Mouse (Mus musculus): ENCODE measurements at regions not wholly inside any gene's neighbourhood (a gene's known extent, or its start where the extent isn't known, plus 50 kb on each side); places are given as distances from the start of the nearest gene placed in this dataset.

DNA sequence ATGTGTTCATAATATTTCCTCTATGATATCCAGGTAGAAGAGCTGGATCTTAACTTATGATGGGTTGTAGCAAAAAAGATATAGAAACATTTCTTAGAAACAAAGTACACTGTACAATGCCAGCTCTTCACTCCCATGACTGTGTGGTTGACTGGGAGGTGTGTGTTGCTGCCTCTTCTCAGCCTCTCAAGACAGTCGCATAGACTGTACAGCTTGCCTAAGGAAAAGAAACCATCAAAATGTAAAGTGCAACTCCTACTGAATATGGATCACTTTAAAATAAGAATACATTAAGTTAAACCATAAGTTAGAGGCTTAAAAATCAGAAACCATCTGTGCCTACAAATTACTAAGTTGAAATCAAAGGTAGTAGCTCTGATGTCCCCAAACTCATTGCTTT, 125.5 kb upstream of the P3h2 start:
- TF ChIP-seq CTCF (IDR thresholded peaks at IDR 0.05; ENCODE audit: control insufficient read depth, insufficient read depth, insufficient read length) (no peak), USF1 (IDR thresholded peaks at IDR 0.05; ENCODE audit: low read depth) (no peak)

All from C2C12 (cell line).